Mouse (Mus musculus) fat pad, adult 2 months (tissue): ENCODE measurements around the gene Mipol1.
"Not testable (repeated sequence)": the region's sequence is repeated elsewhere in the genome, so short reads cannot be mapped to it uniquely, and the experiment has no call there.

Source experiments
- DNase-seq: peaks from one replicate; pipeline ENCODE4 v3.0.0-alpha.2; 2011; ENCODE audit warnings: low read depth, low spot score; ENCODE audit errors: extremely low read depth

The Mipol1 gene

DNA sequence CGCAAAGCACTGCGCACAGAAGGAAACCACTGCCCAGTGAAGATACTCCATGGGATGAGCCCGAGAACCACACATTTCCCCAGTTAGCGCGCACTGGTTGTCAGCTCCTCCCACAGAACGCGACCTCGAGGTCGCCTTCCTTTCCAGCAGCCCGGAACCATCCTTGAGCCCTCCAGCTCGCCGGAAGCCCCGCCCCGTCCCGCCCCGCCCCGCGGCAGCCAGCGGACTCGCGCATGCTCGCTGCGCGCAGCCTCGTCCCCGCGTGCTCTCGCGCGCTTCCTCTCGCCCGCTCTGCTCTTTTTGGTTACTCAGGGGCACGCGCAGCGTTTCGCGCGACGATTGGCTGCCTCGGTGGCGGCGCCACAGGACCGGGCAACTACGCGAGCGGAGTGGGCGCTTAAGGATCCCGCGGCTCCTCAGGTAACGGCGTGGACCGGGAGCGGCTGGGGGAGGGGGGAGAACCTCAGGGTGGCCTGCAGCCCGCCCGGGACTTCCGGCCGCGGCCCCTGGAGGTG lies at the start of gene Mipol1, which contains the start of gene Prps1l3:
Mipol1 (plus strand) TSS at position 236 of the 515 bp plus-strand sequence.
Prps1l3 (plus strand) TSS at position 221 of the 515 bp plus-strand sequence.
- DNase-seq: no peak

DNA sequence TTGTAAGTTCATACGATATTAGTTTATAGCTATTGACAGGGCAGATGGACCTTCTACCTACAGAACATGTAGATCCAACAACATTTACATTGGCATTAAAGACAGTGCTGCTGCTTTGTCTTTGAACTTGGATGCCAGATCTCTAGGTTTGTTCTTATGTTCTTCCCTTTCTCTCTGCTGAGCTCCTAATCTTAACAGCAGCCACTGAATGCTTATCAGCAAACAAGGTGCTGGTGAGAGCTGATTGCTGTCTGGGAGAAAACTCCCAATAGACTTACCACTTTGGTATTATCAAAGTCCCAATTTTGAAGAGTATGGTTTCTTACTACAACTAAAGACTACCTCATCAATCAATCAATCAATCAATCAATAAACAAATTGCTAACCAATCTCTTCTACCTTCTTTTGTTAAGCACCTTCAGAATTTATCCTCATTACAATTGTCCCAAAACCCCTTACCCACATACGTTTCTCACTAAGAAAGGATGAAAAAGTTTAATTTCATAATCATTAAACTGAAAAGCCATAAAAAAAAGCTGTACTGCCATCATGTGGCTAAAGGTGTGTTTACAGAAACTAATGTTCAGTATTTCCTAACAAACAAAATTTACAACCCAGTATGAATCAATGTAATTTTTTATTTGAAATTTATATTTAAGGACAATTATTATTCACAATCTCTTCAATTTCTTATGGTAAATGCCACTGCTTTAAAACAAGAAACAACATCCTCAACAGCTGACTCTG lies 45.7 kb upstream of the Mipol1 start:
- no peak for DNase-seq

DNA sequence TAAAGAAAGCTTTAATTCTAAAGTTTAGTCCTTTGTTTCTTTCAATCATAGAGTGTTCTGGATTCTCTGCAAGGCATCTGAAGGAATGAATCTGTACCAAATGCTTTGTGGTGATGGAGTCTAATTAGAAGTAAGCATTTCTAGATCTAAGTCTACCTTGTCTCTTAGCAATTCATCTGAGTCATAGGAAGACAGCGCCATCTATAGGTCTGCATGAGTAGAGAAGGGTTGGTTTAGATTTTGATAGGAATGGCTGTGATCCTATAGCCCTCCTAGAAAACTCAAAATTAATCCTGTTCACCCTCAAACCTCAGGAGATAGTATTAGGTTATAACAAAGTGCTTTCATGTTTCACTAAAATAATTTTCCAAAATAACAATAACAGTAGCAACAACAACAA lies 44.8 kb upstream of the Mipol1 start:
- no peak for DNase-seq

DNA sequence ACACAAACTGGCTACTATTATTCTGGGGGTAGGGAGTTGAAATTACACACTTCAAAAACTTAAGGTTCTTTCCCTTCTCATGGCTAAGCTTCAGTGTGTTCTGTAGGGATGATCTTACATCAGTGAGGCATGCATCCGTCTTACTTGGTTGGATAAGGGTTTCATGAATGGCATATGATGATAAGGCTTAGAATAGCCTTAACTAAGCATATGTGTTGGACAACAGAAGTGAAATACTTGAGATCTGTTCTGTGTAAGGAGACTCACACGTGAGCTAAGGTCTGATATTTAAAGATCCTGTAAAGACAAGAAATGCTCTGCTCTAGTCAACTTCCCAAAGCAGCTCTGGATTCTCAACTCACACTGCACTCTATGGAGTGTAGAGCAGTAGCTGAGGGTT lies 44.1 kb upstream of the Mipol1 start:
- DNase-seq: no peak

DNA sequence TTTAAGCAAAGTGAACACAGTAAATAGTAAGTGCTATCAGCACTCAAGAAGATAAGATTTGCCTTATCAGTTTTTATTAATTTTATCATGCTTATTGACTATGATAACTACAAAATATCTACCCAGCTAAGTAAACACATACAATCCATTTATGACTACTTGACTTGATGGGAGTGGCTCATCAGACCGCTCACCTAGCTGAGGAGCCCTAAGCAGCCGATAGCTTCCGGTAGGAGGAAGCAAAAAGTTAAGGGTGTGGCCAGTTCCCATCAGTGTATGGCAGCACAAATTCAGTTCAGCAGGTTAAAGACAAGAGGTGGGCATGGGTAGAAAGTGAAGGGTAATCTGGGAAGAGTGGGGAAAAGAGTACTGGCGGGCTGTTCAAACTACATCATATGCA lies 43.2 kb upstream of the Mipol1 start:
- no peak for DNase-seq

DNA sequence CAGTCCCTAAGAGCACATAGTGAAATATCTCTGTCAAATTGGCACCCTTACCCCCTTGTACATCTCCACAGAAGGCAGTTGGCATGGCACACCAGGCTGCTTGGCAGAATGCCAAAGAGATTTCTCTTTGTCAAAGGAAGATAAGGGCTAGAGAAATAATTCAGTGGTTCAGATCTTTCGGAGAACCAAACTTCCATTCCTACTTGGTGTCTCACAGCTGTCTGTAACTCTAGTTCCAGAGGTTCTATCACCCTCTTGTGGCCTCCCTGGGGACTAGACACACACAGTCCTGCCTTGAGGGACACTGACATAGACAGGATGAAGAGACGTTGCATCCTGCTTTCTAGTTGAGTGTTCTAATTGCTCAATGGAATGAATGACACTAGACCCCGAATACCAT lies 35.6 kb upstream of the Mipol1 start:
- no peak for DNase-seq

DNA sequence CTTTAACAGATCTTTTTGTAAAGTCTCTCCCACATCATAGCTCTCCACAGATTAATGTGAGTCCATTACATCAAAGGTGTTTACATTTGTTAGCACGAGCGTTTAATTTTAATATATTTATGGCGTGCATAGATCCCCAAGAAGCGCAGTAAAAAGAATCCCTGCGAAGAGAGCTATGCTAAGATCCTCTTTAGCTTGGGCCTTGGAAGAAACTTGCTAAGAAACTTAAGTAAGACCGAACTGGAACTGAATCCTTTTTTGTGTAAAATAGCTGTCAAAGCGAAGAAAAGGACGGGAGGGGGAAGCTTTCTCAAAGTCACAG lies 34.0 kb upstream of the Mipol1 start:
- DNase-seq: no peak

DNA sequence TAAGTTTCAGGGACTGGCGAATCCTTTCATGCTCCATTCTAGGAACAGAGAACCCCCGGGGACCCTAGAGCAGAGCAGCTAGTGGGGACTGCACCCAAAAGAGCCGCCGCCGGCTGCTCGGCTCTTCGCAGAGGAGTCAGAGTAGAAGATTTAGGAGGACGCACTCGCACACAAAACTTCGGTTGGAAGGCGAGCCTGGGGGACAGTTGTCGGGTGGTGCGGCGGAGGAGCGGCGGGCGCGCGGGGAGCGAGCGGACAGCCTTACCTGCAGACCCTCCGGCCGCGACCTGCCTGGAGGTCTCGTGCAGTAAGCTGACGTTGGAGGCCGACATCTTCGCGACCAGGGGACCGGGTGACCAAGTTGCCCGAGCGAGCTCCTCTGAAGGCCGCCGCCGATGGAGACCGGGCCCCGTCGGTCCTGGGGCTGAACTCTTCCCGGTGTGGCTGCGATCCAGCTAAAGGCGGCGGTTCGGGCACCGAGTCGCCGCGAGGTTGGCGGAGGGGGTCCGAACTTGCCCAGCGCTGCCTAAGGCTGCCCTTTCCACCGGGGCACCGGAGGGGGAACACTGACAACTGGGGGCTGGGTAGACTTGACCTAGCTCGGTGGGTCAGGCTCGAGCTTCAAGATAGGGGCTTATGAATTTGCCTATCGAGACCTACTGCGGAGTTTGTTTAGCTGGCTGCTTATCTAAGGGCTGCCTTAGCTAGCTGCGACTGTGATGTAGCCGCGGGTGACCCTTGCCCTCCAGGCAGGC lies 33.4 kb upstream of the Mipol1 start:
- no peak for DNase-seq

DNA sequence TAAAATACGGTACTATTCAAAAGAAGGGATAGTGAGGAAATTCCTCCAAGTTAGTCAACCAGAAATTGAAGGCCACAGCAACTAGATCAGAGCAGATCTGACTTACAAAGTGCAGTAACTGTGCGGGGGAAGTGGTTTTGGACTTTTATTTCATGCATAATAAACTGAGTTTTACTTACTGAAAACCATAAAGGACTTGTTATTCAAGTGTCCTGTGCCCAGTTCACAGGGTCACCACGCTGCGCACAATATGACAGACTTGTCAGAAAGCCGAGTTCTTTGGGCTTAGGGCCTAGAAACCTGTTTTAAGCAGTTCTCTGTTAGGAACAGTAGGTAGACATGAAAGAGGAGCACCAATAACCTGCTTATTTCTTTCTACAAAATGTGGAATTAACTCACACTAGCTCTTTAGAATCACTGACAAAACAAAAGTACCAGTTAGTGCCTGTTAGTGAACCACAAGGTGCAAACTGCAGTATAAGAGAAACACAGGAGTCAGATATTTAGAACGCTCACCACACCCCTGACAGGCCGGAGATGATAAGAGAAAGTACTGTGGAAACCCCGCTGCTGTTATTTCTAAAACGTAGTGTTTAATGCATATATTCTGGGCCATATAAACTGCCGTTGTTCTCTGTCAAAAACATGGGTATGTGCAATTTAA lies 32.7 kb upstream of the Mipol1 start, which contains the start of gene Slc25a21:
Slc25a21 (minus strand) TSS at position 110 of the 664 bp plus-strand sequence.
- no peak for DNase-seq

DNA sequence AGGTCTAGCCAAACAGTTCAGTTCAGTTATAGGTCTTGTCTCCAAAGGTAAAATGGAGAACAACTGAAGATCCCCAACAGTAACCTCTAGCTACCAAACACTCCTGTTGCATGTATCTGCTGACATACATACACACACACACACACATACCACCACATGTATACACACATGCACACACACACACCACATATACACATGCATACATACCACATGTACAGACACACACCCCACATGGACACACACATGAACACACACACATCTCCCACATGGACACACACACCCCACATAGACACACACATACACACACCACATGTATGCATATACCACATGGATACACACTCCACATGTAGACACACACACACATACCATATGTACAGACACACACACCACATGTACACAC lies 32.0 kb upstream of the Mipol1 start:
- no peak for DNase-seq

DNA sequence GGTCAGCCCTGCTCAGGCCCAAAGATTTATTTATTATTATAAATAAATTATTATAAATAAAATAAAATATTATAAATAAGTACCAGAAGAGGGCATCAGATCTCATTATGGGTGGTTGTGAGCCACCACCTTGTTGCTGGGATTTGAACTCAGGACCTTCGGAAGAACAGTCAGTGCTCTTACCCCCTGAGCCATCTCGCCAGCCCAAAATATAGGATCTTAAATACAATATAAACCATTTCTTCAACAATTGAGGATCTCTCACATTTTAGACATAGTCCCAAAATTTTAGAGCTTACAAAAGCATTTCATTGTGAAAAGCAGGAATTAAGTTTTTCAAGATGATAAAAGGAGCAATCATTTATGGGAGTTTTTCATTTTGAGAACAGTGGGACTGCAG lies 30.8 kb upstream of the Mipol1 start:
- DNase-seq: no peak

DNA sequence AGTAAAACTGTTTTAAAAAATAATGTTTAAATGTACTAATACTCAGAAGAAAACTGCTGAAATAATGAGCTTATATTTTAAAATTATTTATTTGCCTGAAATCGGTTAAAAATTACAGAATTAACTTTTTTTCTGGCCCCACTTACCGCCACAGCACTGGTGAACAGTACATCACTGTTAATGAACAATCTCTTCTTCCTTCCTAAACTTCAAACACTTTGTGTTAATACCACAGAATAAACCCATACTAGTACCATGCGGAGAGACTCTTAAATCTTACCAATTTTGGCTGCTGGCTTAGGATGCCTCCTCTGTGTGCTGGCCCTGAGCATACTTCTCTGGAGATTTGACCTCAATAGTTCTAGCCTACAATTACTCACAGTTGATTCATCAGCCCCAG lies 28.3 kb upstream of the Mipol1 start:
- DNase-seq: no peak

DNA sequence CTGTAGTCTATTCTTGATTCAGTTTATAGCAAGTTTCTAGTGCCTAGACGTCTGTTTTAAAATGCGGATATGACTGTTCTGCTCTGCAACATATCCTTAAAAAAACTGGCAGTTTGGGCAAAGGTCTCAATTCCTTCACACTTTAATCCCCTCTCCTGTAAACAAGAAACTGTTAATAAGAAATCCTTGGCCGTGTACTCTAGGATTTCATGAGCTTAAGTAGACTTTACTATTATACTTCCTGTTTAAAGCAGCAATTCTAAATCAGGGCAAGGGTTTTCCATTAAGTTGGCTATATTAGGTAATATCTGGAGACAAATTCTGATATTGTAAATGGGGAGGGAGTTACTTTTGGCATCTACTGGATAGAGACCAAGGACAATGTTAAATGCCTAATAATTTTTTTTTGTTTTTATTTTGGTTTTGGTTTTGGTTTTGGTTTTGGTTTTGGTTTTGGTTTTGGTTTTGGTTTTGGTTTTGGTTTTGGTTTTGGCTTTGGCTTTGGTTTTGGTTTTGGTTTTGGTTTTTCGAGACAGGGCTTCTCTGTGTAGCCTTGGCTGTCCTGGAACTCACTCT lies 25.9 kb upstream of the Mipol1 start:
- DNase-seq: no peak

DNA sequence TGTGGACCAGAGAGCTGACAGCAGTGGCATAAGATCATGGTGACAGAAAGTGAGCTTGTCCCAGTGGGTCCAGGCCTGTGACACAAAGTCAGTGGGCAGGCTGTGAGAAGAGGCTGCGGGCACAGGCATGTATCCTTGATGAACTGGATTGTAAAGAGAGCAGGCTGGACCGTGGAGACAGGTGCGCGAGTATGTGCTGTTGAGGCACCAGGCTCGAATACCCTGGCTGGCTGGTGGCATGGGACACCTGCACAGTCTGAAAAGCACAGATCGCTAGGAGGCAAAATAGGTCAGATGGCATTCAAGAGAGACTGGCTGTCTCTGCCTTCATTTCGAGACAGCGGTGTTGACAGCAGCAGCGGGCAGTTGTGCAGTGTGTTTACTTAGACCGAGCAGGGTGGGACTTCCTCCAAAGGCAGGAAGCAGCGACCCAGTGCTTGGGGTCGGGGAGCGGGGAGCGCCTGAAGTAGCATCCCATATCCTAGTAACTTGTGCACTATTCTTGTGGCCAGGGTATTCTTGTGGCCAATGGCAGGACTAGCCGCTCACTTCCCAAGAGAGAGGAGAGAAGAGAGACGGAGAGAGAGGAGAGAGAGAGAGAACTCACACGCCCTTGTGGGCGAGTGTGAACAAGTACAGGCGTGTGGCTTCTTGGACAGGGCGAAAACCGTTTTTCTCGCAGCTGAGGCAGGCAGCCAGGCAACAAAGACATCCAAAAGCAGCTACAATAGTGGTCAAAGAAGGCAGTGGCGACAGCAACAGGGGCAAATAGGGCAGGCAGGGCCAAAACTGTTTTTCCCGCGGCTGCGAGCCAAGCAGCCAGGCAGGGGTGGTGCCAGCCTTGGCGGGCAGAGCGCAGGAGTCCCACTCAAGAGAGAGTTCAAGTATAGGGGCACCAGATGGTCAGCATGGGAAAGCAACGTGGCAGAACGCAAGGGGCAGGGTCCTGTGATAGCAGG lies 18.6 kb upstream of the Mipol1 start:
- no peak for DNase-seq

DNA sequence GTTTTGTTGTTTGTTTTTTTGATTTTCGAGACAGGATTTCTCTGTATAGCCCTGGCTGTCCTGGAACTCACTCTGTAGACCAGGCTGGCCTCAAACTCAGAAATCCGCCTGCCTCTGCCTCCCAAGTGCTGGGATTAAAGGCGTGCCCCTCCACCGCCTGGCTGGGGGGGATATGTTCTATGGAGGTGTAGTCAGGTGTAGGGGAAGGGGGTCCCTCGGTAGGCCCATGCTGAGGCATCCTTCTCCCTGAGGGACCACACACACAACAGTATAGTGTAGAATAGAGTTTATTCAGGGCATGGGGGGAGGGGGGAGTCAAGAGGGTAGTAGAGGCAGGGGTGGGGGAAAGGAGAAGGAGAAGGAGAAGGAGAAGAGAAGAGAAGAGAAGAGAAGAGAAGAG lies 17.8 kb upstream of the Mipol1 start:
- not testable (repeated sequence) for DNase-seq

DNA sequence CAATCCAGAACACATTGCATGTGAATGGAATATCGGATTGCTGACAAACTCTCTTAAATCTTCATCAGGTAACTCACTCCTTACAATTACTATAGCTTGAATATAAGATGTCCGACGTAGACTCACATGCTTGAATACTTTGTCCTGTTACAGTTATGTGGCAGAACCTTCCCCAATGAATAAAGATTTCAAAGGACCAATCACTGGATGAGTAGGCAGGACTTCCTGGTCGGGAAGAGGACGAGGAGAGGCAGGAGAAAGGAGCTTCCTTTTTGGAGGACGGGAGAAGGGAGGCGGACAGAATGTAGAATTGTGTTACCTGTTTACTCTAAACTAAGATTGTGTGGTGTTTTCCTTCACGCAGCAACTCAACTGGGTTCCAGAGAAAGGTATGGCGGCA lies 3.8 kb upstream of the Mipol1 start:
- DNase-seq: no peak

DNA sequence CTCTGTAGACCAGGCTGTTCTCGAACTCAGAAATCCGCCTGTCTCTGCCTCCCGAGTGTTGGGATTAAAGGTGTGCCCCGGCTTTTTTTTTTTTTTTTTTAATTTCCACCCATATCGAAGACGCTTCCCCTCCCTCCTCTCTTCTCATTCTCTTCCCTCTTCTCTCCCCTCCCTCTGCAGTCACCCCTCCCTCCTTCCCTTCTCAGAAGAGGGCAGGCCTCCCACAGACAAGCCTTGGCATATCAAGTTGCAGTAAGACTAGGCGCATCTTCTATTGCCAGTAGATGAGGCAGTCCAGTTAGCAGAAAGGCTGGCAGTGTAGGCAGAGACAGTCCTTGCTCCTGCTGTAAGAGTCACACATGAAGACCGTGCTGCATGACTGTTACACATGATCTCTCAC lies 2.5 kb upstream of the Mipol1 start:
- DNase-seq: no peak

DNA sequence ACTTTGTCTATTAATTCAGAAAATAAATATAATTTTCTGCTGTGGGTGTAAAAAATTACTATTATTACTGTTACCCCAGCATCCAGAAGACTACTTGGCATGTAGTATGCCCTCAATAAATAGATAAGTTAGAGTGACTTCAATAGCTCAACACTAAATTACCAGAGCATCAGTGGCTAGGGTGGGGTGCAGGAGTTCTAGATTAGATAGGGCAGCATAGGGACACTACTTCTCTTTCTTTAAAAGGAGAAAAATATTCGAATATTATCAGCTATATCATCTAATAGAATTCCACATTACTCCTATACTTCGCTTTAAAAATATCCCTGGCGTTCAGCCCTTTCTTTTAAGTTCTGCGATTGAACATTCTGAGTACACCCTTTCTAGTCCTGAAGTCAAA lies 524 bp upstream of the Mipol1 start:
- no peak for DNase-seq

DNA sequence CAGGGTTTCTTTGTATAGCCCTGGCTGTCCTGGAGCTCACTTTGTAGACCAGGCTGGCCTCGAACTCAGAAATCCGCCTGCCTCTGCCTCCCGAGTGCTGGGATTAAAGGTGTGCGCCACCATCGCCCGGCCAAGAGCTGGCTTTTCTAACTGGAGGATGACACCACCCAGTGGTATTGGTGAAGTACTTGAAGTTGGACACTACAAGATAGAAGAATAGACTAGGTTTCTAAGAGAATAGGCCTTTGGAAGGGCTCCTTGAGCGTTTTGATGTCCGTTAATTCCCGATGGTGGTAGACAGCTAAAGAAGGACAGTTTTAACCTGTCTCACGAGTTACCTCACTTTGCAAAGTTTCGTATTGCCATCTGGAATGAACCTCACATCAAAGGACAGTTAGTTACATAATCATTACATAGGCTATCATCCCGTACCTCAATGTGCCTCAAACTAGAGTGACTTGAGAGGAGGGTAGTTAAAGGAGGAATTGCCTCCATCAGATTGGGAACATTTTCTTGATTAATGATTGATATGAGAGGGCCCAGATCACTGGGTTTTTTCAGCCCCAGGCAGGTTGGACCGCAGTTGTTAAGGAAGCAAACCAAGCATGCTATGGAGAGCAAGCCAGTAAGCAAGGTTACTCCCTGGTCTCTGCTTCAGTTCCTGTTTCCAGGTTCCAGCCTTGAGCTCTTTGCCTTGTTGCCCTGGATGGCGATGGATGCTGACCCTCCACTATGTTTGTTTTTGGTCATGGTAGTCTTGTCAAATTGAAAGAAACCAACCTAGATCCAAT lies 1.1 kb downstream of the Mipol1 start:
- no peak for DNase-seq

DNA sequence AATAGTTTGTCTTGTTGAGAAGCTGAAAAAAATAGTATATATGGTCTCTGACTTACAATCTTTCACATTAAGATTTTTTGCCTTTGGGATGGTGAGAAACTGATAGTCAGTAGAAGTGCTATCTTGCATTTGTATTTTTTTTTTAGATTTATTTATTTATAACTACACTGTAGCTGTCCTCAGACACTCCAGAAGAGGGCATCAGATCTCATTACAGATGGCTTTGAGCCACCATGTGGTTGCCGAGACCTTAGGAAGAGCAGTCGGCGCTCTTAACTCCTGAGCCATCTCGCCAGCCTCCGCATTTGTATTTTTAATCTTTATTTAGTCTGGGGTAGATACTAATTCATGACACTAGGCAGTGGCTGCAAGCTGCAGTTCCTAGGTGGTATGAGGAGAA lies 3.2 kb downstream of the Mipol1 start:
- no peak for DNase-seq
